Mouse (Mus musculus): Measurements from ENCODE around the gene Ncs1.

GRCm38 (mm10) chr2:31314007-31314465, 68.4 kb downstream of the Ncs1 start, which contains the start of gene Hmcn2:
- TF ChIP-seq CTCF (IDR thresholded peaks at IDR 0.05; ENCODE audit: insufficient read depth, low read depth, low read length) (no peak), POLR2A (IDR thresholded peaks at IDR 0.05; ENCODE audit: insufficient read depth, low read depth, low read length) (no peak)
